Mouse (Mus musculus) heart, adult 18-20 months (tissue): ENCODE results near the gene Aatf. TPM values are rescaled to one million over a fixed set of nuclear protein-coding genes. Genes with fewer than 3 reads are reported as not detected.
"Not testable (repeated sequence)": the region's sequence is repeated elsewhere in the genome, so short reads cannot be mapped to it uniquely, and the experiment has no call there.

Source experiments
- DNase-seq, 2 experiments: peaks; one replicate each; pipeline ENCODE4 v3.0.0; 2021 to 2022; ENCODE audit warnings: mixed read lengths in 1 of 2
- total RNA-seq, 2 experiments: library from RNA; stranded (reverse); gene quantifications; 2 replicates each; pipeline ENCODE4 v1.2.3; 2021

Gene Aatf
- total RNA-seq, 2 experiments from 2014 or later = 14.1 to 15.8 TPM

DNA sequence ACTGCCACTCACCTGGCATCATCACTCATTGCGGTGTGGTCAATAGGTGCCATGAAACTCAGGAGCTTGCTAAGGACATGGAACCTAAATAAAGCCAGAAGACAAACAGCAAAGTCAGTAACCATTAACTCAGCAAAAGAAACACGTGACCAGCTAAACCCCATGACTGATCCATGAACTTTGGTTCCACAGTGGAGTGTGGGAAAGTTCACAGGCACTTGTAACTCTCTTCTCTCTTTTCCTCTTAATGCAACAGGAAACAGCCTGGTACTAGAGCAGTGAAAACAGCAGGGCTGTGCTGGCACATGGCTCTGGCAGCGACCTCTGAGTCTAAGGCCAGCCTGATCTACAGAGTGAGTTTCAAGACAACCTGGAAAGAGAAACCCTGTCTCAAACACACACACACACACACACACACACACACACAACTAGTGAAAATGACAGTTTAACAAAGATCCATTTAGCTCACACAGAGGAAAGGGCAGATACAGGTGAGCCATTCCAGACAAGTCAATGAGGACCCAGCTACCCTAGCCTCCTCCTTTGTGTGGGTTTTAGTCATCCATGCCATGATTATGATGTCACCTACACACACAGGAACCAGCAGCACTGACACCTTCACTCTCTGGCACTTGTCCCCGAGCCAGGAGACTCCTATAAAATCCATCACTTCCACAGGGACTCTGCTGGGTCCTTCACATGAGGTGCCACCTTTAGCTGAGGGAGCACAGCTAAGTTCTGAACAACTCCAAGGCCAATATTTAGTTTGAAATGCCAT lies 70.6 kb downstream of the Aatf start:
- no peak for DNase-seq

DNA sequence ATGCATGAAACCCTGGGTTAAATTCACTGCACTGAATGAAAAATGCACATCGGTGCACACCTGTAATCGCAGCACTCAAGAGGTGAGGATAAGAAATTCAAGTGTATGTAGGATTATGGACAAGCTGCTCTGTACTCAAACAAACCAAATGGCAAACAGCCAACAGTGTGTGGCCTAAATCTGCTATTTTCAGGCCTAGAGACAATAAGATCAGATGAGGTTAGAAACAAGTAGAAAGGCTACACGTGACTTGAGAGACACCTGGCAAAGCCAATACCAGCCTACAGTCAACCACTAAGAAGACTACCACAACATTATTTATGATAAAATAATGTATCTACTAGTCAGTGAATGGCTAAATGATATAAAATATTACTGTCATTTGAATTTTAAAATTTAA lies 72.9 kb downstream of the Aatf start:
- no peak for DNase-seq

DNA sequence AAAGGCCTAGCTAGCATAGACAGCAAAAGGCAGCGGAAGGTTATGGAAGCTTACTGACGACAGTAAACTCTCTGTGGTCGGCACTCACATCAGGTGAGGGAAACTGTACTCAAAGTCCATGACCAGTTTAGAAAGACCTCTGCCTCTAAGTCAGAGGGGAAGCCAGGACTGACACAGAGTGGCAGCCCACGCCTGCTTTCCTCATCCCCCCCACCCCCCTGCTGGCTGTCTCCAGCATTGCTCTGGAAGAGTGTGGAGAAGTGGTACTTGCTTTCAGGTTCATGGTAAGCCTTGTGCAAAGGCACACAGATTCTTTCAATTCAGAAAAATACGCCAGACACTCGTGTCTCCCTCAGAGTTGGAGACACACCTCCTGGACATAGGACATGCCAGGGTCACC lies 78.4 kb downstream of the Aatf start:
- no peak for DNase-seq

DNA sequence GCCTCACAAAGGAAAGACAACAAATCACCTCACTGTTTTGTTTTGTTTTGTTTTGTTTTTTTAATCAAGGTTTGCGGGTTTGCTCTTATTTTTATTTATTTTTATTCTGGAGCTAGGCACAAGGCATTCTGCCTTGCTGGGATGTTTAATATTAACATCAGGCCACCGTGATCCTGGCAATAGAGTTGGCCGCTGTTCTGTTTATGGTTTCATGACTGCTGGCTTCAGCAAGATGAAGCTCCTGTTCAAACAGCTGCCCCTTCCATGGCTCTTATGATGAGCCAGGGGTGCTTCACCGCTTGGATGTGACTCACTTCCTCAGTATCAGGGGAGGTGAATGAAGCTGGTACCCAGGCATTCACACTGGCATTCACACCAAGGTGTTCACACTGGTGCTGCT lies 83.0 kb downstream of the Aatf start:
- DNase-seq = no peak

DNA sequence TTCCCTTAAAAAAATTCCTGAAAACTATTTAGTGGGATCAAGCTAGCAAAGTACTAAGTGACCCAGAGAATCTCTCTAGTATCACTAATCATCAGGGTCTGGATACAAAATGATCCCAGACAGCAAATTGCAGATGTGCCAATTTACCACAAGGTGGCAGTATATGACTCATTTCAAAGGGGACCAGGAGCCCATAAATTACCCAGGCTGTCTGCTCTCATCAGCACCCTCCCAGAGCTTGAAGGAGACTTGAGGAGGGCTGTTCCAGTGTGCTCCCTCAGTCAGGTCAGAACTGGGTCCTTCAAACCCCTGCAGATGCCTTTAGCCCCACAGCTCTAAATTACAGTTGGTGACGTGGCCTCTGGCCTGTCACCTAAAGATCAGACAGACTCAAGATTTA lies 83.7 kb downstream of the Aatf start:
- DNase-seq = peak; percentile 30 to 55

DNA sequence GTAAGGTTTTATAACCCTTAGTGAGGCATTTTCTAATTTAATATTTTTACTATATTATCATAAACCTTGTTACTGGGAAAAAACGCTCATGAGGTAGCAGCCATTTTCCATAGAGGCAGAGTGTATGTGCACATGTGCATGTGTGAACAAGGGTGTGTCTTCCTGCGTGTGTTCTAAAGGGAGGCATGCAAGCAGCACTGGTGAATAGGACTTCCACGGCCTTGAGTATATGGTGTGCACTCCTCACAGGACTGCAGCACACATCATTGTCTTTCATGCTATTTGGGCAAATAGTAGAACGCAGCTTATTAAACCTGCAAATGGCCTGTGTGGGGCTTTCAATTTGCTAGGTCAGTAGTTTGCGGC lies 86.7 kb downstream of the Aatf start:
- DNase-seq = no peak

DNA sequence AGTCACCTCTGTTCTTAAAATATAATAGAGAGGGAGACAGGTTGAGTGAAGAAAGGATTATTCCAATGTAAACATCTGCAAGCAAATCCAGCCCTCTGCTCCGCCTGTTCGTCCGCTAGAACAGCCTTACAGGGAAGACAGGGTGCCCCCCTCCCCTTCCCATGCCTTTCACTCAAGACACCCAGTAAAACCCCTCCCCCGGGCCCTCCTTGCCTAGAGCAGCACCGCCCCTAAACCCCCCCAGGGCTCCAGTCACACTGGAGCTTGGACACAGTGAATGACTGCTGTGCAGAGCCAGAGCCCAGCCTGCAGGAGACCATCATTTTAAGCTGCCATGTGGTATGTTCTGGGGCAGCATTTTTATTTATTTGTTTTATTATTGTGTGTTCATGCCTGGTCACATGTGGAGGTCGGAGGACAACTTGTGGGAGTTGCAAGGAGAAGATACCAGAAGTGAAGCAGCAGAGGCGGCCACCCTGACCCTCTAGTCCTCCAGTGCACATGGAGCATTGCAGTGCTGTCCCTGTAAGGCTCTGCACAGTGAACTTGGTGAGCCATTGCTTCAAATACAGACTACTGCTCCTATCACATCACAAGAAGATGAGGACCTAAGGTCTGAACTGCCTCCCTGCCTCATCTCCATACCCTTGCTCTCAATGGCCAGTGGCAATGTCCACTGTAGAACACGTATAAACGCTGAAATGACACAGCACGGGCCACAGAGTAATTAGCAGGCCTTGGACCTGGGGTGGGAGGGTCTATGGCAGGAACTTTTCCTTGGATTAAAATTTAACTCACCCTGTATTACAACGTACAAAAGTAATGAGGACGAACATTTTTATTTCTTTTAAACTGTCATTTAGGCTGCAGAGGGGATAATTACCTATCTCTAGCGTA lies 87.3 kb downstream of the Aatf start:
- no peak for DNase-seq

DNA sequence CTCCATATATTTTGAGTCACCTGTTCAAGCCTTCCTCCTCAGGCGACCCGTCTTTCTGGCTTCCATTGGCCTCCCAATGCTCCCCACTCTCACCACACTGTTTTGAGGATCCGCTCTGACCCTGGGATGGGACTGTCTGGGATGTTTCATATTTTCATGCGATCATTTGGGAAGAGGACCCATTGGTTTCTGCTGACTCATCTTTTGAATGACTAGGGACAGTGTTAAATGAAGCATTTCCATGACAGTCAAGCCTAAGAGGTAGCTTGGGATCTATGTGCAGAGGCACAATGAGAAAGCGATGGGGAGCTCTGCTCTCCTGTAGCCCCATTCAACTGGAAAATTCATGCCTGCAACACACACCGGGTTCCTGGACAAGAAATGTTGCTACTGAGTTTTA lies 92.5 kb downstream of the Aatf start:
- DNase-seq = no peak

DNA sequence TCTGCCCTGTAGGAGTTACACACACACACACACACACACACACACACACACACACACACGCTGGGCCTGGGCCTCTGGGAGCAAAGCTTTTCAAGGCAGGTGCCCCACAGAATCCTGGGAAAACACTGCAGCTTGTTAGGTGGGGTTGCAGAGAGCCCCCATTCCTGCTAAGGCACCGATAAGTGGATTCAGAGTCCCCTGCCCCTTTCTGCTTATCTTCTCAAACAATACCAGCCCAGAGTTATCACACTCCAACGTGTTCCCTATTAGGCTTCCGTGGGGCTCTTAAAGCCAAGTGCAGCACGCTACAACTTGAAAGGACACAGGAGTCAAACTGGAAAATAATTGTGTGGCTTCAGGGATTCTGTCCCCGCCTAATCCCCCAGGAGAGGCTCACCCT lies 100.2 kb downstream of the Aatf start:
- no peak for DNase-seq

DNA sequence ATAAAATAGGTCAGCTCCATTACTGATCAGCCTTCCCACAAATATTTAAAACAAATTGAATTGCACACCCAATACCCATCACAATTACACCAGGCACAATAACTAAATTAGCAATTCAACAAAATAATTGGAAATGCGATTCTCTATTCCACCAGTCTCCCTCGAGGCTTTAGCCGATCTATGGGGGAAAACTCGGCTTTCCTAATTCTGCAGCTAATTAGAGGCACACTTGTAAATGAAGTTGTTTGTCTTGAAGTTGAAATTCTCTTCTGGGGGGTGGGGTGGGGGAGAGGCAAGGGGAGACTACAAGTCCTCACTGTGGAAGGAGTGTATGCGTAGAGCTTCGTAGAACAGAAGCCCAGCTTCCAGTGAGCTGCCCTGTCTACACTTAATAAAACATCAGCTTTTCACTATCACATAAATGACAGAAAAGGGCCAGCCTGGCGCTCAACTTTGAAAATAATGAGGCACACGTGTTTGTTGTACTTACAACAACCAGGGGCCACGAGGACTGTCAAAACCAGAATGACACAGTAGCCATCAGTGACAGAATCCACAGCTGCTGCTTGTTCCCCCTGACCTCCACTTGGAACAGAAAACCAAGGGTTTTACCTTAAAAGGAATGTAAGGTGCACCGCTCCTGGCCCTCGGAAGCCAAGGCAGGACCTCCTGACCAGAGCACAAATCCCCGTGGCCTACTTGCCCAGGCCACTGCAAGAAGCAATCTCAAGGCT lies 101.0 kb downstream of the Aatf start:
- DNase-seq = no peak

DNA sequence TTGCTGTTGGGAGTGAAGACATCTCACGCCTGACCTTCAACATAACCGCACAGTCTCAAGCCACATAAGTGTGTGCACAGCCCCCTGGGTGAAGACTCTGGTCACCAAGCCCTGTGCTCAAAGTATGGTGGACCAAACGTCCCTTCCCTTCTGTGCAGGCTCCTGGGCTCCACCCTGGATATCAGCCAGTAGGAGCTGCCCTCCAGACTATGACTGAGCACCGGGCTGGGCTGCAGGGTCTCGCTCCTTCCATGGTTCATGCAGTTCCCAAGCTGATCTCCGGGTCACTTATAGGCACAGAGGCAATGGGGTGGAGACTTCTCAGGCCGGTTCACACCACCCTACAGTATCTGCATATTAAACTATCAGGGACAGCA lies 101.7 kb downstream of the Aatf start:
- DNase-seq = no peak

DNA sequence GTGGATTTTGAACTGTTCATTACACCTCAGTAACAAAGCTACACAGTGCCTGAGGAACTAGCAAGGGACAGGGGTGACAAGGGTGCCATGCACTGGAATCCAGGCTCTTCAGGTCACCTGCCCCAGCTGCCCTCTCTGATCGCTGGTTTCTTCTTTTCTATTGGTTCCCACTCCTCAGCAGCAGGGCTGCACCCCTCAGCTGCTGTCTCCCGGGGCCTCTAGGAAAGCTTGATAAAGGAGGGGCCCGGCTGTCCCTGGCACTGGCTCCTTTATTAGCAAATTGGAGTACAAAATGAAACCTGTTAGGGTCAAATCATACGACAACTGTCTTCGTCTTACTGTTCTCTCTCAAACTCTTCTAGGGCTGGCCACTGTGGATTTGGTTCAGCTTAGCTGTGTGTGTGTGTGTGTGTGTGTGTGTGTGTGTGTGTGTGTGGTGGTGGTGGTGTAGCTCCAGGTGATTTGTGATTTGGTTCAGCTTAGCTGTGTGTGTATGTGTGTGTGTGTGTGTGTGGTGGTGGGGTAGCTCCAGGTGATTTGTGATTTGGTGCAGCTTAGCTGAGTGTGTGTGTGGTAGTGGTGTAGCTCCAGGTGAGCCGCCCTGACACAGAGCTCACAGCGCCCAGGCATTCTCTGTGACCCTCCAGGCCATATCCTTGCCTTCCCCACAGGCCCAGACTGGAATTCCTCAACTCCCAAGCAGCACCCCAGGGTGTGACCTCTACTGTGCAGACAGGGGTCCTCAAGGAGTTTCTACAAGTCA lies 102.3 kb downstream of the Aatf start:
- no peak for DNase-seq

DNA sequence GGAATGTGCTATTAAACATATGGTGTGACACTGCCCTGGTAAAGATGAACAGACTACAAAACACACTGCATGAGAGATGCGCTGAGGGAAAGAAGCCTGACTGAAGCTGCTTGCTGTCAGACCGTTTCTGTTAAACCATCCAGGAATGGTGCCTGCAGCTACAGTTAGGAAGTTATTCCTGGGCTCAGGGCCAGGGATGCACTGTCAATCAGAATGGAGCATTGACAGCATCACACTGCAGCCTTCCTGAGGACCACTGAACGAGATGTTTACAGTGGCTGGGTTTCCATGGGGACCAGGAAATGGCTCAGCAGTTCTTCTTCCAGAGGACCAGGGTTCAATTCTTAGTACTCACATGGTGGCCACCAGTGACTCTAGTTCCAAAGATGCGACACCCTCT lies 102.9 kb downstream of the Aatf start:
- no peak for DNase-seq

DNA sequence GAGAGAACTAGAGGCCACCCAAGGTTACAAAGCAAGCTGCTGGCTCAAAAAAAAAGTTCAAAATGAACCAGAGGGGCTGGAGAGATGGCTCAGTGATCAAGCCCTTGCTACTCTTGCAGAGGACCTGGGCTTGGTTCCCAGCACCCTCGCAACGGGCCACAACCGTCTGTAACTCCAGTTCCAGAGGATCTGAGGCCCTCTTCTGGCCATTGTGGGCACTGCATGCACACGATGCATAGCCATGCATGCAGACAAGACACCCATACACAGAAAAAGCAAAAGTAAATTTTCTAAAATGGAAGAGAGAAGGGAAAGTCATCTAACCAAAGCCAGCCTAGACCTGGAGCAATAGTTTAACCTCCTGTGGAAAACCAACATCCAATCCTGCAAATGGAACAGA lies 106.6 kb downstream of the Aatf start:
- no peak for DNase-seq

DNA sequence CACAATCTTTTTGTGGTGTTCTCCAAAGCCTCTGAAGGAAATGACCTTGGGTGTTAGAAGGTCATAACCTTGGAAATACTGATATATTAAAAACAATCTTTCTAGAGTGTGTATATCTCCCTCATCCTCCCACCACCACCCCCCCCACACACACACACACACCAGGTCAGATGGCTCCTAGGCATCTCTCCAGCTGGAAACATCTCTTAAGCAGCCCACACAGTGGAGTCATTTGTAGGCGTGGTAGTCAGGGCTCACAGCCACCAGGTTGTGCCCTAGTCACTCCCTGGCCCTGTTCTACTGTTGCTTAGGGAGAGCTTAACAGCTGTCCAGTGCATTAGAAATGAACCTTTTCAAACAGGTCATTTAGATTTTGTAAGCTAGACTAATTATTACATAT lies 118.3 kb downstream of the Aatf start:
- DNase-seq = peak; percentile 47 to 48

DNA sequence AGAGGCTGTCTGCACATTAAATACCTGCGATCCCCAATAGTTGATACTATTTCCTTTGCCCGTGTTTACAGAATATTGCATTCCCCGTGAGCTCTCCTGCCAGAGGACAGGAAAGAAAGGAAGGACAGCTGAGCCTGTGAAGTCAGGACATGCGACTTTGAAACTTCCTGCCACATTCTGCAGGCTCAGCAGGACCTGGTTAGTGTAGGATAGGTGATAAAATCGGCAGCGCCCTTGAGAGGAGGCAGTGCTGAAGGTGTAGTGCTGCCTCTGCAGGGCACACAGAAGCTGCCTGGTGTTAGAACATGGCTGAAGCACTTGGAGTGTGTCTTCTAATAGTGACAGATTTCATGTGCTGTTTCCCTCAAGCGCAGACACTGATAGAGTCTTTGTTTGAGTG lies 119.8 kb downstream of the Aatf start:
- no peak for DNase-seq

DNA sequence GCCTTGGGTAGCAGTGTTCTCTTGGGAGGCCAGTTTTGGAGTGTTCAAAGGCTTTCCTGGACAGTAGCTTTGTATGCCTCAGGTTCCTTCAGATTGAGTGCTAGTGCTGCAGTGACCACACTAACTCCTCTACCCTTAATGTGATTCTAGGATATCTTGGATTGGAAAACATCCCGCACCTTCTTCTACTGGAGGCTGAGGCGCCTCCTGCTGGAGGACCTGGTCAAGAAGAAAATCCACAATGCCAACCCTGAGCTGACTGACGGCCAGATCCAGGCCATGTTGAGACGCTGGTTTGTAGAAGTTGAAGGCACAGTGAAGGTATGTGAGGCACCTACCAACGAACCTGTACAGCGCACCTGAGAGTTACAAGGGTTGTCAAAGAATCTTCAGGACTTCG lies 121.3 kb downstream of the Aatf start:
- DNase-seq = not testable (repeated sequence)

DNA sequence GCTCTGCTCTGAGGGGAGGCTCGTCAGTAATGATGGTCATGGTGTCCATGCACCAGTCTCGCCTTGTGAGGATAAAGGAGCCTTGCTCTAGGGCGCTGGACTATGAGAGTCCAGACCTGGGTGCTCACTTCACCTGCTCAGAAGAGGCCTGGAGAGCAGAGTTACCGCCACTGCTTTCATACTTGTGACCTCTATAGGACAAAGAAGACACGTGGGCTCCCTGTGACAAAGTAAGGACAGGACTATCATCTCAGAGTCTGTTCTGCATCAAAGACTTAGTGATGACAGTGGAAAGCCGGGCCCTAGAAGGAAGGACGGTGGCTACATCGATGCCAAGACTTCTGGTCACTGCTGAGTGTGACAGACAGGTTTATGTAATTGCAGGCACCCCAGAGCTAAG lies 122.2 kb downstream of the Aatf start:
- no peak for DNase-seq

DNA sequence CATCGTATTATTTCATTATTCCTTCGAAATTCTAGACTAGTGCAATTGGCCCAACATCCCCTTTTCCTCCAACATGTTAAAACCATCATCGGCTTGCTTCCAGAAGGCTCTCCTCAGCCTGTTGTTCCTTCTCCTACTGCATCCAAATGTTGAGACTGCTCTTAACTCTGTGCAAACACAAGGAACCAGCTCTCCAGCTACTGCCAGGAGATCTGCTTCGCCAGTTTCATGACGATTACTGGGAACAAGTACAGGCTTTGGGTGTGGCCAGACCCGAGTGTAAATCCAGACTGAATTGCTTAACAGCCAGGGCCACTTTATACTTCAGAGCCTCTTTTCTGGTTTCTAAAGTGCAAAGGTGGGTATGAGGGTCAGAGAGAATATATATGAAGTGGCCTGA lies 124.0 kb downstream of the Aatf start:
- DNase-seq = peak; percentile 50 to 64

DNA sequence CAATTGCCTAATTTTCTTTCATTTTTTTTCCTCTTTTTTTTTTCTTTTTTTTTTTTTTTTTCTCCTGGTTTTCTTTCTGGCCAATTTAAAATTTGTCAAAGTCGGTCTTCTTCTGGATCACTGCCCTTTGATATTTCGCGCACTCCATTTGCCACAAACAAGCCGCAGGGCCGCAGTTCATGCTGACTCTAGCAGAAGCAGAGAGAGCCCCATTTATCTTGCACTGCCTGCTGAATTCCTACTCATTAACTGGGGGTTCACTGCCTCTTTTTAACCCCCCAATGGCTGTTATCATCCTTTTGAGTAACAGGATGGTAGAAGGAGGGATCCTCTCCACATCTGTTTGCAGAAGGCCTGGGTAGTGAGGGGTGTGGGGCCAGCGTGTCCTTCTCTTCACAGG lies 129.4 kb downstream of the Aatf start:
- no peak for DNase-seq

DNA sequence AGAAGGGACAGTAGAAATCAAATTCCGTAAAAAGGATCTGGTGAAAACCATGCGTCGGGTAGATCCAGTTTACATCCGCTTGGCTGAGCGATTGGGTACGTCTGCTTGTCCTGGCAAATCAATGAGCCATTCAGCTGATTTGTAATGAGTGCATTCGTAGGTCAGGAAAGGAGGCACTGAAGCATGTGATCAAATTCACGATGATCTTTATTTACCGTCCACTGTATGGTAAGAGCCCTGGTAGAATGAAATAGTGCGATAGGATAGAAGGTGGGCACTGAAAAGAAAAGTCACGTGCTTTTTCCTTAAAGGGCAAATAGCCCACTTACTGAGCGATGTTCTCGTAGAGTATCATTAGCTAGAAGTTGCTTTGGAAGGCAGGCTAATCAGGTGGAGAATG lies 130.9 kb downstream of the Aatf start:
- DNase-seq = no peak
